ENCODE assay signal across 15 mouse cellular contexts in the genomic region with DNA sequence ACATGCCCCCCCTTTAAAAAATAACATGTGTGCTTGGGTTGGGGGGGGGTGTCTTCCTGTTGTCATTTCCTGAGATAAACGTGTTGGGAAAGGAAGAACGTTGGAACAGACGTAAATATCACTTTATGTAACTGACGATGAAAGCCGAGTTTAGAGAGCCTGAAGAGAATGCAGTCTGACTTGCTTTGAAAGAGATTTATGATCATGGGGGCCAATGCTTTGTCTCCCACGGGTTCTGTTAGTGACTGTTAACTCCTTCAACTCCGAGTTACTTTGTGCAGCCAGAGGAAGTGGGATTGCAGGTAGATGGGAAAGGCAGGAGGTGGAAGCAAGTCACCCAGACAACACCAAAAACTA.
DNase-seq lines count a peak whose midpoint lies in the region; ATAC-seq lines count a peak whose summit lies in the region.
"Had no signal": no experiment of that assay in that cellular context is flagged by ENCODE, and none has a peak within 500 bp of the region (broad histone marks: within the 10 kb centered on the region; RNA-seq: fewer than 3 reads in every experiment).

No protein-coding gene starts in this region.

- H3K36me3 ChIP-seq in kidney, embryonic 16.5 days (ENCODE audit: insufficient read depth, low read length): no peaks in the 10 kb centered on the region
- H3K36me3 ChIP-seq in embryonic facial prominence, embryonic 10.5 days (replicated peaks): no peaks in the 10 kb centered on the region
- H3K36me3 ChIP-seq in neural tube, embryonic 13.5 days: no peaks in the 10 kb centered on the region
- H3K36me3 ChIP-seq in forebrain, embryonic 10.5 days (replicated peaks): no peaks in the 10 kb centered on the region
- H3K36me3 ChIP-seq: forebrain, embryonic 15.5 days; liver, embryonic 13.5 days had no signal

- 0 out of 2 replicates have a peak overlapping the region, but pooled peaks have one; percentile 17 for H3K4me2 ChIP-seq in kidney, embryonic 16.5 days (replicated peaks; ENCODE audit: low read depth, low read length)
- H3K4me2 ChIP-seq in neural tube, embryonic 13.5 days: peak overlapping the region; percentile 32; the same call in 1 of the 2 replicates
- H3K4me2 ChIP-seq: forebrain, embryonic 15.5 days; liver, embryonic 13.5 days had no signal

- H3K27ac ChIP-seq in kidney, embryonic 16.5 days (ENCODE audit: low read length): no peak overlapping the region; the same call in 1 of the 2 replicates
- H3K27ac ChIP-seq in embryonic facial prominence, embryonic 10.5 days (replicated peaks): peak overlapping the region; percentile 51; the same call in 1 of the 2 replicates
- no peak overlapping the region for H3K27ac ChIP-seq in neural tube, embryonic 13.5 days (replicated peaks)
- H3K27ac ChIP-seq in forebrain, embryonic 10.5 days: no peak overlapping the region
- H3K27ac ChIP-seq: forebrain, embryonic 15.5 days; liver, embryonic 13.5 days had no signal

- DNase-seq in kidney, adult 11 months: no peak
- no peak for DNase-seq in embryonic facial prominence, embryonic 10.5 days (ENCODE audit: low spot score)
- peak; percentile 49 for DNase-seq in forelimb bud, embryonic 11.5 days (ENCODE audit: low read depth, low spot score)
- no peak for DNase-seq in layer of hippocampus, adult 9-10 months (ENCODE audit: low spot score)
- no peak for DNase-seq in left cerebral cortex, postnatal 36 days (ENCODE audit: low spot score in 2 of 2)
- no peak for DNase-seq in forebrain, embryonic 10.5 days (ENCODE audit: extremely low spot score, low spot score)
- DNase-seq: adrenal gland, postnatal 10 days; cerebellum, postnatal 14 days; gastrocnemius, postnatal 10 days; liver, embryonic 13.5 days; lung, postnatal 4 days; thymus, adult 2 months had no signal

- no peak; the same call in 1 of the 2 replicates for ATAC-seq in kidney, embryonic 16.5 days (ENCODE audit: low FRiP score, low TSS enrichment)
- ATAC-seq in neural tube, embryonic 13.5 days (ENCODE audit: low read depth): no peak
- ATAC-seq: forebrain, embryonic 15.5 days had no signal

- H3K9me3 ChIP-seq in kidney, embryonic 16.5 days (ENCODE audit: low read length): no peaks in the 10 kb centered on the region
- H3K9me3 ChIP-seq in embryonic facial prominence, embryonic 10.5 days: no peaks in the 10 kb centered on the region
- no peaks in the 10 kb centered on the region for H3K9me3 ChIP-seq in neural tube, embryonic 13.5 days
- H3K9me3 ChIP-seq in forebrain, embryonic 10.5 days: no peaks in the 10 kb centered on the region
- H3K9me3 ChIP-seq: forebrain, embryonic 15.5 days; liver, embryonic 13.5 days had no signal

- H3K9ac ChIP-seq in kidney, embryonic 16.5 days (replicated peaks; ENCODE audit: low read length): no peak overlapping the region
- no peak overlapping the region for H3K9ac ChIP-seq in neural tube, embryonic 13.5 days
- H3K9ac ChIP-seq: forebrain, embryonic 15.5 days; liver, embryonic 13.5 days had no signal

- no peaks in the 10 kb centered on the region for H3K27me3 ChIP-seq in kidney, embryonic 16.5 days (ENCODE audit: insufficient read depth, low read length)
- H3K27me3 ChIP-seq in embryonic facial prominence, embryonic 10.5 days (replicated peaks; ENCODE audit: low read depth, poor library complexity, severe bottlenecking): no peaks in the 10 kb centered on the region
- no peaks in the 10 kb centered on the region for H3K27me3 ChIP-seq in neural tube, embryonic 13.5 days
- no peaks in the 10 kb centered on the region for H3K27me3 ChIP-seq in forebrain, embryonic 10.5 days (ENCODE audit: poor library complexity, severe bottlenecking)
- H3K27me3 ChIP-seq: forebrain, embryonic 15.5 days; liver, embryonic 13.5 days had no signal

- no peak overlapping the region for H3K4me3 ChIP-seq in kidney, embryonic 16.5 days (ENCODE audit: low read length)
- H3K4me3 ChIP-seq in embryonic facial prominence, embryonic 10.5 days: no peak overlapping the region
- H3K4me3 ChIP-seq in neural tube, embryonic 13.5 days: no peak overlapping the region
- H3K4me3 ChIP-seq in forebrain, embryonic 10.5 days: no peak overlapping the region
- H3K4me3 ChIP-seq: forebrain, embryonic 15.5 days; liver, embryonic 13.5 days had no signal

- intact Hi-C loops in left cerebral cortex, postnatal 36 days (cut with DNase I): no loop called here

- WGBS in kidney, embryonic 16.5 days: 3% methylated on average over 7 of the region's 7 CpGs
- 41% methylated on average over 7 of the region's 7 CpGs for WGBS in embryonic facial prominence, embryonic 10.5 days
- 3% methylated on average over 7 of the region's 7 CpGs for WGBS in neural tube, embryonic 13.5 days
- WGBS in forebrain, embryonic 10.5 days: 61% methylated on average over 7 of the region's 7 CpGs

- peaks cover 80% of the 10 kb centered on the region for H3K4me1 ChIP-seq in kidney, embryonic 16.5 days (ENCODE audit: insufficient read depth, low read length)
- H3K4me1 ChIP-seq in embryonic facial prominence, embryonic 10.5 days: peaks cover 79% of the 10 kb centered on the region
- H3K4me1 ChIP-seq in neural tube, embryonic 13.5 days (replicated peaks): peaks cover 61% of the 10 kb centered on the region
- H3K4me1 ChIP-seq in forebrain, embryonic 10.5 days: peaks cover 62% of the 10 kb centered on the region
